Mouse (Mus musculus) liver, embryonic 11.5 days (tissue): ENCODE data around the gene Vps37c. TPM values are rescaled to one million over a fixed set of nuclear protein-coding genes. Genes with fewer than 3 reads are reported as not detected.
A peak's percentile ranks its signal among the peaks of the same experiment; 100 is the strongest.

Source experiments
- ATAC-seq: fragments of 200-750 bp; cut with Nextera tagmentation; replicated peaks from 2 replicates; pipeline ENCODE4 v1.8.0; 2017; ENCODE audit warnings: moderate number of reproducible peaks, mild to moderate bottlenecking, moderate TSS enrichment, moderate library complexity; ENCODE audit not compliant: low FRiP score
- DNase-seq: peaks from one replicate; pipeline ENCODE4 v3.0.0-alpha.2; 2017; ENCODE audit warnings: low spot score
- H3K27ac ChIP-seq: fragments of 300-500 bp; sonication (generic); 2 replicates; pipeline ENCODE4 v1.5.1; 2014; ENCODE audit warnings: mild to moderate bottlenecking, low read depth, low read length, control low read depth
- H3K27me3 ChIP-seq: fragments of 300-500 bp; sonication (generic); replicated peaks from 2 replicates; pipeline ENCODE4 v1.6.1; 2014; ENCODE audit warnings: low read length, mixed read lengths; ENCODE audit not compliant: control insufficient read depth, insufficient read depth
- H3K36me3 ChIP-seq: fragments of 300-500 bp; sonication (generic); 2 replicates; pipeline ENCODE4 v1.6.1; 2014; ENCODE audit warnings: mild to moderate bottlenecking, low read length, moderate library complexity, mixed read lengths; ENCODE audit not compliant: control insufficient read depth, insufficient read depth
- H3K4me1 ChIP-seq: fragments of 300-500 bp; sonication (generic); replicated peaks from 2 replicates; pipeline ENCODE4 v1.6.1; 2014; ENCODE audit warnings: low read length, mixed read lengths; ENCODE audit not compliant: control insufficient read depth, insufficient read depth
- H3K4me2 ChIP-seq: fragments of 300-500 bp; sonication (generic); 2 replicates; pipeline ENCODE4 v1.6.1; 2014; ENCODE audit warnings: mild to moderate bottlenecking, control low read depth, moderate library complexity
- H3K4me3 ChIP-seq: fragments of 300-500 bp; sonication (generic); 2 replicates; pipeline ENCODE4 v1.5.1; 2014; ENCODE audit warnings: low read depth, low read length, control low read depth
- H3K9ac ChIP-seq: fragments of 300-500 bp; sonication (generic); 2 replicates; pipeline ENCODE4 v1.6.1; 2014; ENCODE audit warnings: low read depth, low read length, control low read depth
- H3K9me3 ChIP-seq: fragments of 300-500 bp; sonication (generic); 2 replicates; pipeline ENCODE4 v1.6.1; 2016; ENCODE audit warnings: low read length, inconsistent platforms, mixed read lengths; ENCODE audit not compliant: control insufficient read depth
- WGBS: fragments of 180-500 bp; shearing (Covaris S2); extraction: QIAGEN DNeasy Blood & Tissue Kit; methylation state at CpG from one replicate; pipeline ENCODE4 v1.1.7; 2014; 5-methylcytosine and 5-hydroxymethylcytosine counted together
- polyA plus RNA-seq: library from polyadenylated mRNA; unstranded; fragments of >200 nt; fragmentation: Nextera tagmentation; extraction: Ambion mirVana; gene quantifications from 2 replicates; pipeline ENCODE4 v1.2.1, GENCODE M21; 2014

Vps37c gene
- polyA plus RNA-seq, 1 experiment from 2014 or later = 23.2 TPM

GRCm38 (mm10) chr19:10677915-10678771, 10.4 kb upstream of the Vps37c start, which contains the start of gene Pga5:
Pga5 (minus strand) TSS chr19:10678071.
- ATAC-seq = peak; percentile 68; the same call in 1 of the 2 replicates
- Histone ChIP-seq H3K9ac (no peak within 1 kb of the TSS), H3K9me3 (no peaks in the 10 kb centered on the region), H3K4me3 (no peak within 1 kb of the TSS), H3K27ac (no peak within 1 kb of the TSS), H3K36me3 (no peaks in the 10 kb centered on the region), H3K4me1 (peaks cover 5% of the 10 kb centered on the region; the same call in 1 of the 2 replicates), H3K27me3 (no peaks in the 10 kb centered on the region), H3K4me2 (no peak within 1 kb of the TSS)
- 24% methylated on average over 6 of the region's 6 CpGs for WGBS
- peak; percentile 50 for DNase-seq

- H3K4me1 ChIP-seq = peaks cover 5% of the 10 kb centered on the region; the same call in 1 of the 2 replicates
- WGBS = 88% methylated on average over 1 of the region's 1 CpGs
- H3K9me3 ChIP-seq = no peaks in the 10 kb centered on the region
- no peak overlapping the region for H3K9ac ChIP-seq
- DNase-seq = no peak
- ATAC-seq = no peak
- H3K27ac ChIP-seq = no peak overlapping the region
- no peaks in the 10 kb centered on the region for H3K27me3 ChIP-seq
- H3K4me3 ChIP-seq = no peak overlapping the region
- no peaks in the 10 kb centered on the region for H3K36me3 ChIP-seq
- H3K4me2 ChIP-seq = no peak overlapping the region
Measured at GRCm38 (mm10) chr19:10678772-10679067, 9.8 kb upstream of the Vps37c start.

- H3K4me3 ChIP-seq = no peak overlapping the region
- no peak for ATAC-seq
- H3K27me3 ChIP-seq = no peaks in the 10 kb centered on the region
- no peak for DNase-seq
- no peaks in the 10 kb centered on the region for H3K9me3 ChIP-seq
- peaks cover 5% of the 10 kb centered on the region; the same call in 1 of the 2 replicates for H3K4me1 ChIP-seq
- WGBS = 58% methylated on average over 4 of the region's 4 CpGs
- no peak overlapping the region for H3K27ac ChIP-seq
- H3K4me2 ChIP-seq = no peak overlapping the region
- H3K9ac ChIP-seq = no peak overlapping the region
- H3K36me3 ChIP-seq = no peaks in the 10 kb centered on the region
Measured at GRCm38 (mm10) chr19:10681571-10681970, 7.0 kb upstream of the Vps37c start.

GRCm38 (mm10) chr19:10685081-10685480, 3.5 kb upstream of the Vps37c start:
- 87% methylated on average over 9 of the region's 9 CpGs for WGBS
- H3K27ac ChIP-seq = no peak overlapping the region
- H3K4me1 ChIP-seq = peaks cover 15% of the 10 kb centered on the region
- DNase-seq = no peak
- H3K4me2 ChIP-seq = no peak overlapping the region
- H3K36me3 ChIP-seq = no peaks in the 10 kb centered on the region
- no peak overlapping the region for H3K4me3 ChIP-seq
- no peaks in the 10 kb centered on the region for H3K9me3 ChIP-seq
- no peaks in the 10 kb centered on the region for H3K27me3 ChIP-seq
- H3K9ac ChIP-seq = no peak overlapping the region
- no peak for ATAC-seq

GRCm38 (mm10) chr19:10685727-10686126, 2.8 kb upstream of the Vps37c start:
- Histone ChIP-seq H3K4me2 (no peak overlapping the region), H3K27ac (no peak overlapping the region), H3K9me3 (no peaks in the 10 kb centered on the region), H3K9ac (no peak overlapping the region), H3K27me3 (no peaks in the 10 kb centered on the region), H3K4me1 (peaks cover 21% of the 10 kb centered on the region), H3K36me3 (no peaks in the 10 kb centered on the region), H3K4me3 (no peak overlapping the region)
- ATAC-seq (no peak), DNase-seq (no peak)
- WGBS = 82% methylated on average over 2 of the region's 2 CpGs

- Histone ChIP-seq H3K4me1 (peaks cover 49% of the 10 kb centered on the region), H3K9me3 (no peaks in the 10 kb centered on the region), H3K27ac (peak overlapping the region; percentile 95), H3K4me2 (peak overlapping the region; percentile 86), H3K9ac (peak overlapping the region; percentile 89), H3K4me3 (peak overlapping the region; percentile 81), H3K27me3 (no peaks in the 10 kb centered on the region), H3K36me3 (no peaks in the 10 kb centered on the region)
- ATAC-seq = no peak
- WGBS = 62% methylated on average over 5 of the region's 5 CpGs
- DNase-seq = no peak
Measured at GRCm38 (mm10) chr19:10689470-10690166, 1.1 kb downstream of the Vps37c start.

GRCm38 (mm10) chr19:10690336-10690735, 1.8 kb downstream of the Vps37c start:
- Histone ChIP-seq H3K9me3 (no peaks in the 10 kb centered on the region), H3K27me3 (no peaks in the 10 kb centered on the region), H3K9ac (no peak overlapping the region), H3K36me3 (no peaks in the 10 kb centered on the region), H3K4me3 (no peak overlapping the region), H3K27ac (peak overlapping the region; percentile 95), H3K4me2 (peak overlapping the region; percentile 86), H3K4me1 (peaks cover 52% of the 10 kb centered on the region)
- WGBS = 80% methylated on average over 3 of the region's 3 CpGs
- DNase-seq (no peak), ATAC-seq (no peak)

GRCm38 (mm10) chr19:10691121-10691520, 2.6 kb downstream of the Vps37c start:
- Histone ChIP-seq H3K9ac (peak overlapping the region; percentile 56), H3K36me3 (no peaks in the 10 kb centered on the region), H3K9me3 (no peaks in the 10 kb centered on the region), H3K4me1 (peaks cover 59% of the 10 kb centered on the region), H3K4me3 (no peak overlapping the region; the same call in 1 of the 2 replicates), H3K27me3 (no peaks in the 10 kb centered on the region), H3K27ac (peak overlapping the region; percentile 83), H3K4me2 (peak overlapping the region; percentile 50)
- DNase-seq (no peak), ATAC-seq (no peak)
- WGBS = 80% methylated on average over 4 of the region's 4 CpGs
